Mouse (Mus musculus): Measurements from ENCODE around the gene Slc2a9. TPM values are rescaled to one million over a fixed set of nuclear protein-coding genes. Genes with fewer than 3 reads are reported as not detected.
"Not testable (repeated sequence)": the region's sequence is repeated elsewhere in the genome, so short reads cannot be mapped to it uniquely, and the experiment has no call there.

Slc2a9 gene
- total RNA-seq, 2 experiments from 2014 or later = 0.51 TPM; not detected in 1

- no peak for ATAC-seq (replicated peaks; ENCODE audit: low FRiP score, poor library complexity, severe bottlenecking)
Observed at GRCm38 (mm10) chr5:38504747-38505434, 1.9 kb upstream of the Slc2a9 start.

DNA sequence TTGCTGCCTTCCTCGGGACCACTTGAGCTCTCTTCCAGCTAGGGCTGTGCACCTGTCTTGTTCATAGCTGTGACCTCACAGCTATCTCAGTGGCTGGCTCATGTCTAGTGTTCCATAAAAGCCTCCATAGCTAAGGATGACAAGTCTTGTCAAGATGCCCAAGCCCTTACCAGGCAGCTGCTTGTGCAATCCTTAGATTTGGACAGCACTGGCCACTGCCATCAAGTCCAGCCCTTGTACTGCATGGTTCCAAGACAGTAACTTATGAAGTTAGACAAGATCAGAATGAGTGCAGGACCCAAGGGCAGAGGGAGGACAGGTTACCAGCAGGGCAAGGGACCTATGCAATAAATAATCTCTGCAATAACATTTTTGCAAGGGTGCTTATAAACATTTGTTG, 1.2 kb upstream of the Slc2a9 start:
- ATAC-seq (replicated peaks; ENCODE audit: low FRiP score, poor library complexity, severe bottlenecking) = no peak

- ATAC-seq (replicated peaks; ENCODE audit: low FRiP score, poor library complexity, severe bottlenecking) = no peak
Observed at GRCm38 (mm10) chr5:38500043-38500442, 2.9 kb downstream of the Slc2a9 start.

GRCm38 (mm10) chr5:38499316-38499811, 3.6 kb downstream of the Slc2a9 start:
- ATAC-seq (replicated peaks; ENCODE audit: low FRiP score, poor library complexity, severe bottlenecking) = no peak

GRCm38 (mm10) chr5:38498479-38498878, 4.5 kb downstream of the Slc2a9 start:
- ATAC-seq (replicated peaks; ENCODE audit: low FRiP score, poor library complexity, severe bottlenecking) = no peak

DNA sequence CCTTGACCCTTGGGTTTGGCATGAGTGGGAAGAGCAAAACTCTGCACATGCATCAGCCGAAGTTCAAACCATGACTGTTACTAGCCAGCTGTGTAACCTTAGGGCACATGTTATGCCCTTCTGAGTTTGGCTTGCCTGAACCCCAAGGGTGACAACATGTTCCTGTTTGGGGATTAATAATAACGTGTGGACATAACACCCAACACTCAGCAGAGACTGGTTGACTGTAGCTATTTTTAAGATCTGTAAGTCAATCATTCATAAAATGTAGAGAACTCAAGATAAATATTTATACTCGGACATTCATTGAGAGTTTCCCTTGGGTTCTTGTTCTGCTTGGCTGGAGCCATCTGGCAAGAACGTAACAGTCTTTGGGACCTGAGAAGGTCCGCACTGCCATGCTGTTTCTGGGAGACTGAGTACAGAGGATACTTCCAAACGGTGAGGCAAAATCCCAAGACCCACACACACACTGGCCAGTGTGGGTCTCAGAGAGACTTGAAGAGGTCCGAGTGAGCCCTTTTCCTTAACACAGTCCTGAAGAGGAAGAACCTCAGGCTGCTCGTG, 6.4 kb downstream of the Slc2a9 start:
- ATAC-seq (replicated peaks; ENCODE audit: low FRiP score, poor library complexity, severe bottlenecking) = no peak

GRCm38 (mm10) chr5:38493890-38494289, 9.1 kb downstream of the Slc2a9 start:
- no peak for ATAC-seq (replicated peaks; ENCODE audit: low FRiP score, poor library complexity, severe bottlenecking)

DNA sequence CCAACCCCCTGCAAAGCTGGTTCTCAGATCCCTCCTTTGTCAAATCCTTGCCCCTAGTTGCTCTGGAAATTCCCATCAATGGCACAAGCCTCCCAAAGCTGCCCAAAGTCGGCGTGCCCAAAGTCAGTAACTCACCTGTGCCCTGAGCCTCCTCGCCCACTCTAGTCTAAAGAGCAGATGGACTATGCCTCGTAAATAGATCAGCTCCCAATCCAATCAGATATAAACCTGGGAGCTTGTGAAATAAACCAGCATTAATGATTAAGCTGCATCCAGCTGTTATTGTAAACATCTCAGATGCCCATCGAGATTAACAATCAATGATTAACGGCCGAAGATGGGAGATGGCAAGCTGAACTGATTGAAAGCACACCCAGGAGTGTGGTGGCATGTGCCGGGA, 11.2 kb downstream of the Slc2a9 start:
- no peak for ATAC-seq (replicated peaks; ENCODE audit: low FRiP score, poor library complexity, severe bottlenecking)

GRCm38 (mm10) chr5:38489739-38490138, 13.2 kb downstream of the Slc2a9 start:
- ATAC-seq (replicated peaks; ENCODE audit: low FRiP score, poor library complexity, severe bottlenecking) = no peak

GRCm38 (mm10) chr5:38488673-38489615, 14.0 kb downstream of the Slc2a9 start:
- ATAC-seq (replicated peaks; ENCODE audit: low FRiP score, poor library complexity, severe bottlenecking) = no peak

DNA sequence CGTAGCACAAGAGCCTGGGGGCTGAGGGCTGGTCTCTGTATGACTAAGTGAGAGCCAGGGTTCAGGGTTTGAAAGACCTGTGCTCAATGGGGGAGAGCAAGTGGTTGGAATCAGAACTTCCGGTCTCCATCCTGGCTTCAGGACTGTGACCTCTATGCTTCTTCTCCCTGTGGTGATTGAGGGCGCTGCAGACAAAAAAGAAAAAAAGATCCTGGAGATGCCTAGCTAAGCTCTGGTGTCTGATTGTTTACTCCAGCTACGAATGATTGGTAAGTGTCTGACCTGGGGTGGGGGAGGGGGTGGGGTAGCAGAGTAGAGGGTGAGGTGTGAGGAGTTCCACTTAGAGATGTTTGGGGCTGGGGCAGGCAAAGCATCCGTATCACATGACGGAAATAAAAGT, 14.9 kb downstream of the Slc2a9 start:
- ATAC-seq (replicated peaks; ENCODE audit: low FRiP score, poor library complexity, severe bottlenecking) = no peak

DNA sequence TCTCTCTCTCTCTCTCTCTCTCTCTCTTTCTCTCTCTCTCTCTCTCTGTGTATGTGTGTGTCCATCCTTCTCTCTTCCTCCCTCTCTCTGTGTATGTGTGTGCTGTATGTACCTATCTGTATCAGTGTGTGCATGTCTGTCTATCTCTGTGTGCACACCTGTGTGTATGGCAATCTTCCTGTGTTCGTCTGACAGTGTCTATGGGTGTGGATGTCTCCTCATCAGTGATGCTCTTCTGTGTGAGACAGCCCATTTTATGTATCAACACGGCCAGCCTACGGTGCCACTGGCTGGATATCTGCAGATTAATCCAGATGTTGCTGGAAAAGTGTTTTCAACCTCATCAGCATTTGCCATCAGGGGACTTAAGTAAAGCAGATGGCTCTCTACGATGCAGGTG, 15.7 kb downstream of the Slc2a9 start:
- no peak for ATAC-seq (replicated peaks; ENCODE audit: low FRiP score, poor library complexity, severe bottlenecking)

GRCm38 (mm10) chr5:38485946-38486345, 17.0 kb downstream of the Slc2a9 start:
- ATAC-seq (replicated peaks; ENCODE audit: low FRiP score, poor library complexity, severe bottlenecking) = no peak

- no peak for ATAC-seq (replicated peaks; ENCODE audit: low FRiP score, poor library complexity, severe bottlenecking)
Observed at GRCm38 (mm10) chr5:38483518-38484110, 19.3 kb downstream of the Slc2a9 start.

- ATAC-seq (replicated peaks; ENCODE audit: low FRiP score, poor library complexity, severe bottlenecking) = no peak
Observed at GRCm38 (mm10) chr5:38480822-38481707, 21.9 kb downstream of the Slc2a9 start.

GRCm38 (mm10) chr5:38479908-38480725, 22.8 kb downstream of the Slc2a9 start:
- no peak for ATAC-seq (replicated peaks; ENCODE audit: low FRiP score, poor library complexity, severe bottlenecking)

GRCm38 (mm10) chr5:38479545-38479907, 23.4 kb downstream of the Slc2a9 start:
- not testable (repeated sequence) for ATAC-seq (replicated peaks; ENCODE audit: low FRiP score, poor library complexity, severe bottlenecking)

- no peak for ATAC-seq (replicated peaks; ENCODE audit: low FRiP score, poor library complexity, severe bottlenecking)
Observed at GRCm38 (mm10) chr5:38479027-38479426, 23.9 kb downstream of the Slc2a9 start.

All from erythroblast, adult 5-6 weeks (primary cell).